Mouse (Mus musculus) stomach, embryonic 16.5 days (tissue): ENCODE results near the gene Col6a4. TPM values are rescaled to one million over a fixed set of nuclear protein-coding genes. Genes with fewer than 3 reads are reported as not detected.
A peak's percentile ranks its signal among the peaks of the same experiment; 100 is the strongest.

Source experiments
- ATAC-seq: fragments of 200-750 bp; cut with Nextera tagmentation; 2 replicates; pipeline ENCODE4 v1.8.0; 2017; ENCODE audit warnings: moderate number of reproducible peaks, moderate TSS enrichment; ENCODE audit not compliant: insufficient read depth, low FRiP score
- H3K27ac ChIP-seq: fragments of 300-500 bp; sonication (generic); 2 replicates; pipeline ENCODE4 v1.5.1; 2014; ENCODE audit warnings: low read length
- H3K27me3 ChIP-seq: fragments of 300-500 bp; sonication (generic); 2 replicates; pipeline ENCODE4 v1.6.1; 2014; ENCODE audit warnings: low read length, control low read depth, mixed read lengths; ENCODE audit not compliant: control insufficient read depth, insufficient read depth
- H3K36me3 ChIP-seq: fragments of 300-500 bp; sonication (generic); 2 replicates; pipeline ENCODE4 v1.6.1; 2014; ENCODE audit warnings: low read length; ENCODE audit not compliant: control insufficient read depth, insufficient read depth
- H3K4me1 ChIP-seq: fragments of 300-500 bp; sonication (generic); 2 replicates; pipeline ENCODE4 v1.6.1; 2014; ENCODE audit warnings: low read length, control low read depth, mixed read lengths; ENCODE audit not compliant: control insufficient read depth, insufficient read depth
- H3K4me2 ChIP-seq: fragments of 300-500 bp; sonication (generic); 2 replicates; pipeline ENCODE4 v1.6.1; 2014; ENCODE audit warnings: low read depth, low read length, mixed read lengths
- H3K4me3 ChIP-seq: fragments of 300-500 bp; sonication (generic); replicated peaks from 2 replicates; pipeline ENCODE4 v1.5.1; 2014; ENCODE audit warnings: mild to moderate bottlenecking, low read length
- H3K9ac ChIP-seq: fragments of 300-500 bp; sonication (generic); 2 replicates; pipeline ENCODE4 v1.6.1; 2014; ENCODE audit warnings: low read length
- H3K9me3 ChIP-seq: fragments of 300-500 bp; sonication (generic); replicated peaks from 2 replicates; pipeline ENCODE4 v1.6.1; 2016; ENCODE audit warnings: low read length, control low read depth; ENCODE audit not compliant: control insufficient read depth
- WGBS: fragments of 180-500 bp; shearing (Covaris S2); extraction: QIAGEN DNeasy Blood & Tissue Kit; methylation state at CpG from one replicate; pipeline ENCODE4 v1.1.7; 2014; 5-methylcytosine and 5-hydroxymethylcytosine counted together
- polyA plus RNA-seq: library from polyadenylated mRNA; unstranded; fragments of >200 nt; fragmentation: Nextera tagmentation; extraction: Ambion mirVana; gene quantifications from 2 replicates; pipeline ENCODE4 v1.2.1, GENCODE M21; 2015

The Col6a4 gene
- polyA plus RNA-seq, 1 experiment from 2014 or later = 46.3 TPM

DNA sequence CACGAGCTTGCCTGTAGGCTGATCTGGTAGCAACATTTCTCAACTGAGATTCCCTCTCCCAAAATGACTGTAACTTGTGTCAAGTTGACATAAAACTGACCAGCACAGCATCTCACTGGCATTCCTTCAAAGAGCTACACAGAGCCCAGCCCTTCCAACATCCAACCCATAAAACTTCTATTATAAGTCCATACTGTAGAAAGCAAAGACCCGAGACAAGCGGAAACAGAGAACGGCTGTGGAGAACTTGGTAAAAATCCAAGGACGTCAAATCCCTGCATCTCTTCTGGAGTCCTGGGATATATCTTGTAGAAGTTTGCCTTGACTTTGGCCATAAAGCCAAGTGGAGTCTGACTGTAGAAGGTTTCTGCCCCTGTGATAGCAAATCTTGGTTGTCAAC, 15.1 kb downstream of the Col6a4 start:
- no peak overlapping the region for H3K27ac ChIP-seq
- H3K27me3 ChIP-seq = no peaks in the 10 kb centered on the region
- no peaks in the 10 kb centered on the region for H3K4me1 ChIP-seq
- no peak overlapping the region for H3K4me3 ChIP-seq
- WGBS = 59% methylated on average over 5 of the region's 5 CpGs
- H3K9ac ChIP-seq = no peak overlapping the region
- H3K9me3 ChIP-seq = no peaks in the 10 kb centered on the region
- H3K4me2 ChIP-seq = no peak overlapping the region
- no peaks in the 10 kb centered on the region for H3K36me3 ChIP-seq
- ATAC-seq = peak; percentile 31; the same call in 1 of the 2 replicates

DNA sequence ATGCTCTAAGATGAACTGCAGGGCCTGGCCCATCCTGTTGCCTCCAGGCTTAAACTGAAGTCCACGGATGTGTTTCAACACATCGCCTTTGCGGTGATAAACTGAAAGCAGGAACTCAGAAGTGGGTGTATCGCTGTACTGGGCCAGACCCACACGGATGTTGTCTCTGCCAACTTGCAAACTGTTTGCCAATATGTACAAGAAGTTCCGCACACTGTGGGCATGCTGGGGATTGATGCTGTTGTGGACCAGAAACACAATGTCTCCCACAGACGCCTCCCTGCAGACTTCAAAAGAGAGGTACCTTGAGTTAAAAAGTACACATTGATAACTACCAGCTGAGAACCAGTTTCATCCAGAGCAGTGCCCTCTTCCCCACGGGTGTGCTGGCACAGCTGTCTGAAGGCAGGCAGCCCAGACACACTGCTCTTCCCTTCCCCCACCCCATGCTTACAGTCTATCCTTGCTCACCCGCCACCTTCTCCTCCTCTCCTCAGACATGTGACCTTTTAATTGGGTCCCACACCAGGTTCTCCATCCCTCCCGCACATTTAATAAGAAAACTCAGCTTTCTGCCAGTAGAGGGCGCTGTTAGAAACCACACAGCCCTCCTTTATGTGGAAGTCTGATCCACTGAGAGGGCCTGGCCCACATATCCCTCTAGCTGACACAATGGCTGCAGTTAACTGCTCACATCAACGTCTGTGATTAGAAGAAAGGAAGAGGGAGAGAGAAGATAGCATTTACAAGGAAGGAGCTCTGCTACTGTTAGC, 16.1 kb downstream of the Col6a4 start:
- H3K9ac ChIP-seq = no peak overlapping the region
- H3K4me1 ChIP-seq = no peaks in the 10 kb centered on the region
- ATAC-seq = no peak
- 58% methylated on average over 12 of the region's 12 CpGs for WGBS
- H3K27me3 ChIP-seq = no peaks in the 10 kb centered on the region
- H3K9me3 ChIP-seq = no peaks in the 10 kb centered on the region
- no peak overlapping the region for H3K27ac ChIP-seq
- H3K36me3 ChIP-seq = no peaks in the 10 kb centered on the region
- H3K4me2 ChIP-seq = no peak overlapping the region
- H3K4me3 ChIP-seq = no peak overlapping the region

- Histone ChIP-seq H3K27me3 (no peaks in the 10 kb centered on the region), H3K9ac (no peak overlapping the region), H3K4me1 (no peaks in the 10 kb centered on the region), H3K9me3 (no peaks in the 10 kb centered on the region), H3K4me3 (no peak overlapping the region), H3K27ac (no peak overlapping the region), H3K4me2 (no peak overlapping the region), H3K36me3 (no peaks in the 10 kb centered on the region)
- ATAC-seq = no peak
- WGBS = 39% methylated on average over 3 of the region's 3 CpGs
Measured at GRCm38 (mm10) chr9:106077953-106078352, 18.6 kb downstream of the Col6a4 start.

GRCm38 (mm10) chr9:106076234-106076633, 20.3 kb downstream of the Col6a4 start:
- ATAC-seq = no peak
- no peak overlapping the region for H3K27ac ChIP-seq
- no peaks in the 10 kb centered on the region for H3K4me1 ChIP-seq
- H3K4me2 ChIP-seq = no peak overlapping the region
- H3K36me3 ChIP-seq = no peaks in the 10 kb centered on the region
- WGBS = 67% methylated on average over 5 of the region's 5 CpGs
- no peaks in the 10 kb centered on the region for H3K27me3 ChIP-seq
- H3K9me3 ChIP-seq = no peaks in the 10 kb centered on the region
- H3K4me3 ChIP-seq = no peak overlapping the region
- no peak overlapping the region for H3K9ac ChIP-seq

- no peak overlapping the region for H3K27ac ChIP-seq
- 84% methylated on average over 4 of the region's 4 CpGs for WGBS
- H3K27me3 ChIP-seq = no peaks in the 10 kb centered on the region
- H3K9ac ChIP-seq = no peak overlapping the region
- no peak for ATAC-seq
- no peak overlapping the region for H3K4me3 ChIP-seq
- H3K4me1 ChIP-seq = no peaks in the 10 kb centered on the region
- H3K4me2 ChIP-seq = no peak overlapping the region
- H3K9me3 ChIP-seq = no peaks in the 10 kb centered on the region
- no peaks in the 10 kb centered on the region for H3K36me3 ChIP-seq
Measured at GRCm38 (mm10) chr9:106073956-106074355, 22.6 kb downstream of the Col6a4 start.

DNA sequence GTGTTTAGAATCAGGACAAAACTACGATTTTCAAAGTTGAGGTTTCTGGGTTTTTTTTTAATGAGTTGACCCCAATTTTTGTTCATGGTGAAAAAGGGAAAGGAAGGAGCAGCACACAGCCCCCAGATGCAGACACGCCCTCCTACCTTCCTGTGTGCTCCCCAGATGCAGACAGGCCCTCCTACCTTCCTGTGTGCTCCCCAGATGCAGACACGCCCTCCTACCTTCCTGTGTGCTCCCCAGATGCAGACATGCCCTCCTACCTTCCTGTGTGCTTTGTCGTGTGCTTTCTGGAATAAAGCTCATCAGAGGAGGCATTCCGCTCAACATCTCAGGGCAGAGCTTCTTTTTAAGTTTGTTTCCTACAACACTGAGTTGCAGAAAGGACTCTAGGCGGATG, 24.9 kb downstream of the Col6a4 start:
- Histone ChIP-seq H3K27ac (no peak overlapping the region), H3K4me2 (no peak overlapping the region), H3K9me3 (no peaks in the 10 kb centered on the region), H3K4me3 (no peak overlapping the region), H3K36me3 (no peaks in the 10 kb centered on the region), H3K4me1 (no peaks in the 10 kb centered on the region), H3K27me3 (no peaks in the 10 kb centered on the region), H3K9ac (no peak overlapping the region)
- no peak for ATAC-seq
- WGBS = 71% methylated on average over 6 of the region's 6 CpGs

DNA sequence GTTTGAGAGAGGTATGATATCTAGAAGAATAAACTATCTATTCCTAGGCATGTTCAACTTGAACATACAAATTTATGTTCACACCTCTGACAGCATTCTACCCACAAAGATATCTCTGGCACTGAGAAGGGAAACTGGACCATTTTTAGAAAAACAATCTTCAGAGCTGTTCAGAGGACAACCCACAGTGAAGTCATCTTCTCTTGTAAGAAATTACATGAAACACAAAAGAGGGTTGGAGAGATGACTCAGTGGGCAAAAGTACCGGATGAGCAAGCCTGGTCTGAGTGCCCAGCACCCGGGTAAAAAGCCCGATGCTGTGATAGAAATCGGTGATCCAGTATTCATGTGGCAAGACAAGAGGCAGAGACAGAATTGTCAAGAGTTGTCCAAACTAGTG, 43.1 kb downstream of the Col6a4 start:
- 91% methylated on average over 4 of the region's 4 CpGs for WGBS
- Histone ChIP-seq H3K27me3 (no peaks in the 10 kb centered on the region), H3K4me3 (no peak overlapping the region), H3K4me1 (no peaks in the 10 kb centered on the region), H3K4me2 (no peak overlapping the region), H3K9me3 (no peaks in the 10 kb centered on the region), H3K36me3 (no peaks in the 10 kb centered on the region), H3K27ac (no peak overlapping the region), H3K9ac (no peak overlapping the region)
- ATAC-seq = no peak

GRCm38 (mm10) chr9:106043921-106044503, 52.6 kb downstream of the Col6a4 start:
- no peak for ATAC-seq
- Histone ChIP-seq H3K27ac (peak overlapping the region; percentile 65), H3K4me3 (no peak overlapping the region)

GRCm38 (mm10) chr9:106039915-106040659, 56.5 kb downstream of the Col6a4 start:
- H3K36me3 ChIP-seq = no peaks in the 10 kb centered on the region
- H3K4me3 ChIP-seq = no peak overlapping the region
- no peak overlapping the region for H3K9ac ChIP-seq
- H3K4me2 ChIP-seq = no peak overlapping the region
- H3K27ac ChIP-seq = no peak overlapping the region
- no peak for ATAC-seq
- 73% methylated on average over 8 of the region's 8 CpGs for WGBS
- H3K27me3 ChIP-seq = no peaks in the 10 kb centered on the region
- H3K4me1 ChIP-seq = no peaks in the 10 kb centered on the region
- H3K9me3 ChIP-seq = 0 out of 2 replicates have a peak, but pooled peaks cover 5% of the 10 kb centered on the region

More at GRCm38 (mm10) chr9:106043921-106044503, 52.6 kb downstream of the Col6a4 start:
- 42% methylated on average over 9 of the region's 9 CpGs for WGBS
- H3K9ac ChIP-seq = no peak overlapping the region
- no peaks in the 10 kb centered on the region for H3K4me1 ChIP-seq
- H3K27me3 ChIP-seq = no peaks in the 10 kb centered on the region
- H3K4me2 ChIP-seq = no peak overlapping the region
- no peaks in the 10 kb centered on the region for H3K36me3 ChIP-seq
- 0 out of 2 replicates have a peak, but pooled peaks cover 5% of the 10 kb centered on the region for H3K9me3 ChIP-seq
